Mouse (Mus musculus): ENCODE measurements around the gene Mphosph6. TPM values are rescaled to one million over a fixed set of nuclear protein-coding genes. Genes with fewer than 3 reads are reported as not detected.

The Mphosph6 gene
- polyA plus RNA-seq, 1 experiment from 2014 or later: 65.7 TPM

DNA sequence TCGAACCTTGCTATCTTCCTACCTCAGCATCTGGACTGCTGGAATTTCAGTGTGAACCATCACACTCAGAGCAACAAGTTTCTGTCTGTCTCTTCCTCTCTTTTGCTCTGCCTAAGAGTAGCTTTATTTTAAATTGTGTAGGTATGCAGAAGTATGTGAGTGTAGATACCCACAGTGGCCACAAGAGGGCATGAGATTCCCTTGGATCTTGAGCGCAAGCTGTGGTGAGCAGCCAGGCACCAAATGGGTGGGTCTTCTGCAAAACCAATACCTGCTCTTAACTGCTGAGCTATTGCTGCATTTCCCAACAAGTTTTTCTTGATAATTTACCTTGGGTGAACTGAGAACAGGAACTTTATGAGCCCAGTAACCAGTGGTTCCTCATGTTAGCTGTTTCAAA lies 29.6 kb downstream of the Mphosph6 start:
- Histone ChIP-seq H3K36me3 (ENCODE audit: insufficient read depth, low read length) (no peaks in the 10 kb centered on the region), H3K4me2 (replicated peaks; ENCODE audit: low read depth, low read length) (no peak overlapping the region), H3K27ac (ENCODE audit: low read length) (no peak overlapping the region), H3K4me1 (ENCODE audit: insufficient read depth, low read length) (no peaks in the 10 kb centered on the region), H3K4me3 (ENCODE audit: low read length) (no peak overlapping the region), H3K9ac (replicated peaks; ENCODE audit: low read length) (no peak overlapping the region), H3K9me3 (ENCODE audit: low read length) (no peaks in the 10 kb centered on the region), H3K27me3 (ENCODE audit: insufficient read depth, low read length) (no peaks in the 10 kb centered on the region)
- WGBS: 61% methylated on average over 2 of the region's 2 CpGs
- no peak for ATAC-seq (ENCODE audit: low FRiP score, low TSS enrichment)

DNA sequence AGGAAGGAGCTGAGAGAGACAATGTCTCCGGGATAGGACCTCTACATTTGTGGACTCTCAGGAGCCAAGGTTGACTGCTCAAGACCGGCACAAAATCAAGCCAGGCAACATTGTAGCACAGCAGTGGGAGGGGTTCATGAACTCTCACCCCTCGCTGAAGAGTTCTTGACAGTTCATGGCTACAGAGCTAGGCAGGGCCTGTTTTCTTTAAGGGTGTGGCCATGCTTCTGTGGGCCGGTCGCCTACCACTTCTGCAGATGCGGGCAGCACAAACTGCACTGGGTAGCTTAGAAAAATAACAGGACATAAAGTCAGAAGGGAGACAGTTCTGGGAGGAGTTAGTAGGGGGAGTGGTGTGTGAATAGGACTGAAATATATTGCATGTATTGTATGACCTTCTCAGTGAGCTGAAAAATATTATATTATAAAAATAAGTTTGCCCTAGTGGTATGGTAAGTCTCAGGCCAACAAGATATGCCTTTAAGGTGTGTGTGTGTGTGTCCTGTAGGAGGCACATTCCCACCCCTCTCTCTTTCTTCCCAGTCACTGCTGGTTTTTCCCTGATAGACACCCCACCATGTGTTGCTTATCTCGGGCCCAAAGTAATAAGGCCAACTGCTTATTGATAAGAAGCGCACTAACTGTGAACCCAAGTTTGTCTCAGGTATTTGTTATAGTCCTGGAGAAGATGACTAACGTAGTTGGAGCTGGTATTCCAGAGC lies 30.5 kb downstream of the Mphosph6 start:
- peak; percentile 42; the same call in 1 of the 2 replicates for ATAC-seq (ENCODE audit: low FRiP score, low TSS enrichment)
- no peak overlapping the region for H3K4me2 ChIP-seq (replicated peaks; ENCODE audit: low read depth, low read length)
- no peaks in the 10 kb centered on the region for H3K4me1 ChIP-seq (ENCODE audit: insufficient read depth, low read length)
- no peak overlapping the region for H3K27ac ChIP-seq (ENCODE audit: low read length)
- H3K9ac ChIP-seq (replicated peaks; ENCODE audit: low read length): no peak overlapping the region
- H3K36me3 ChIP-seq (ENCODE audit: insufficient read depth, low read length): no peaks in the 10 kb centered on the region
- H3K9me3 ChIP-seq (ENCODE audit: low read length): no peaks in the 10 kb centered on the region
- 63% methylated on average over 9 of the region's 9 CpGs for WGBS
- H3K27me3 ChIP-seq (ENCODE audit: insufficient read depth, low read length): no peaks in the 10 kb centered on the region
- no peak overlapping the region for H3K4me3 ChIP-seq (ENCODE audit: low read length)

GRCm38 (mm10) chr8:117768971-117769370 lies 32.8 kb downstream of the Mphosph6 start:
- Histone ChIP-seq H3K4me1 (ENCODE audit: insufficient read depth, low read length) (no peaks in the 10 kb centered on the region), H3K4me2 (replicated peaks; ENCODE audit: low read depth, low read length) (no peak overlapping the region), H3K27ac (ENCODE audit: low read length) (no peak overlapping the region), H3K4me3 (ENCODE audit: low read length) (no peak overlapping the region), H3K27me3 (ENCODE audit: insufficient read depth, low read length) (no peaks in the 10 kb centered on the region), H3K36me3 (ENCODE audit: insufficient read depth, low read length) (no peaks in the 10 kb centered on the region), H3K9me3 (ENCODE audit: low read length) (no peaks in the 10 kb centered on the region), H3K9ac (replicated peaks; ENCODE audit: low read length) (no peak overlapping the region)
- WGBS: 77% methylated on average over 7 of the region's 7 CpGs
- ATAC-seq (ENCODE audit: low FRiP score, low TSS enrichment): no peak

DNA sequence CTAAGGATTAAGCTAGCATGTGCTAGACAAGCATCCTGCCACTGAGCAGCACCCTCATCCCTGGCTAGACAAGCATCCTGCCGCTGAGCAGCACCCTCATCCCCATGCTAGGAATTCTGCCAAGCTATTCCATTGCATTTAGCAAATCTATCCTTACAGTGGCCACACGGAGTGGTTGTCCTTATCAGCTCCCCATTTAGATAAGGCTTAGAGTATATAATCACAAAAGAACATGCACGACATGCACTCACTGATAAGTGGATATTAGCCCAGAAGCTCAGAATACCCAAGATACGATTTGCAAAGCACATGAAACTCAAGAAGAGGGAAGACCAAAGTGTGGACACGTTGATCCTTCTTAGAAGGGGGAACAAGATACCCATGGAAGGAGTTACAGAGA lies 35.8 kb downstream of the Mphosph6 start:
- no peak overlapping the region for H3K4me3 ChIP-seq (ENCODE audit: low read length)
- H3K4me2 ChIP-seq (replicated peaks; ENCODE audit: low read depth, low read length): no peak overlapping the region
- no peaks in the 10 kb centered on the region for H3K36me3 ChIP-seq (ENCODE audit: insufficient read depth, low read length)
- H3K9me3 ChIP-seq (ENCODE audit: low read length): no peaks in the 10 kb centered on the region
- no peak for ATAC-seq (ENCODE audit: low FRiP score, low TSS enrichment)
- no peak overlapping the region for H3K9ac ChIP-seq (replicated peaks; ENCODE audit: low read length)
- 73% methylated on average over 5 of the region's 5 CpGs for WGBS
- no peak overlapping the region for H3K27ac ChIP-seq (ENCODE audit: low read length)
- no peaks in the 10 kb centered on the region for H3K4me1 ChIP-seq (ENCODE audit: insufficient read depth, low read length)
- no peaks in the 10 kb centered on the region for H3K27me3 ChIP-seq (ENCODE audit: insufficient read depth, low read length)

DNA sequence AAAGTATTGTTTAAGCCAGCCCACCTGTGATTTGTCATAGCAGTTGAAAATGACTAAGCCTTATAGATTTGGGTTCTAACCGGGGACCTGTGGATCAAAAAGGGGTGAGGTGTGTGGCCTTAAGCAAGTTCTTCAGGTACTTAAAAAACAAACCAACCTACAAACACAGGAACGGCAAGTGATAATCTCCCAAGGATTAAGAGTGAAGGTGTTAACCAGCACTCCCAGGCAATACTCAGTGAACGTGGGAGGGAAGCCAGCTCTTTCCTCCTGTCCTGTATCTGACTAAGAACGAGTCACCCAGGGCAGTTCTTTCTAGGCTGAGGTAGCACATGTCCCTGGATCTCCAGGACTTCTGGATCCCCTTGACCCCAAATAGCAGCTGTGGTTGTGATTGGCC lies 37.1 kb downstream of the Mphosph6 start:
- H3K4me1 ChIP-seq (ENCODE audit: insufficient read depth, low read length): no peaks in the 10 kb centered on the region
- H3K9me3 ChIP-seq (ENCODE audit: low read length): no peaks in the 10 kb centered on the region
- no peak overlapping the region for H3K27ac ChIP-seq (ENCODE audit: low read length)
- H3K9ac ChIP-seq (replicated peaks; ENCODE audit: low read length): no peak overlapping the region
- ATAC-seq (ENCODE audit: low FRiP score, low TSS enrichment): no peak
- H3K27me3 ChIP-seq (ENCODE audit: insufficient read depth, low read length): no peaks in the 10 kb centered on the region
- WGBS: 60% methylated on average over 4 of the region's 4 CpGs
- H3K4me2 ChIP-seq (replicated peaks; ENCODE audit: low read depth, low read length): no peak overlapping the region
- H3K36me3 ChIP-seq (ENCODE audit: insufficient read depth, low read length): no peaks in the 10 kb centered on the region
- H3K4me3 ChIP-seq (ENCODE audit: low read length): no peak overlapping the region

- Histone ChIP-seq H3K9ac (replicated peaks; ENCODE audit: low read length) (no peak overlapping the region), H3K4me2 (replicated peaks; ENCODE audit: low read depth, low read length) (no peak overlapping the region), H3K36me3 (ENCODE audit: insufficient read depth, low read length) (no peaks in the 10 kb centered on the region), H3K9me3 (ENCODE audit: low read length) (no peaks in the 10 kb centered on the region), H3K27me3 (ENCODE audit: insufficient read depth, low read length) (no peaks in the 10 kb centered on the region), H3K27ac (ENCODE audit: low read length) (no peak overlapping the region), H3K4me1 (ENCODE audit: insufficient read depth, low read length) (no peaks in the 10 kb centered on the region), H3K4me3 (ENCODE audit: low read length) (no peak overlapping the region)
- no peak for ATAC-seq (ENCODE audit: low FRiP score, low TSS enrichment)
- WGBS: 91% methylated on average over 6 of the region's 6 CpGs
Measured at GRCm38 (mm10) chr8:117762776-117763175, 39.0 kb downstream of the Mphosph6 start.

- Histone ChIP-seq H3K9ac (replicated peaks; ENCODE audit: low read length) (no peak overlapping the region), H3K27me3 (ENCODE audit: insufficient read depth, low read length) (no peaks in the 10 kb centered on the region), H3K4me2 (replicated peaks; ENCODE audit: low read depth, low read length) (no peak overlapping the region), H3K4me1 (ENCODE audit: insufficient read depth, low read length) (no peaks in the 10 kb centered on the region), H3K4me3 (ENCODE audit: low read length) (no peak overlapping the region), H3K9me3 (ENCODE audit: low read length) (no peaks in the 10 kb centered on the region), H3K36me3 (ENCODE audit: insufficient read depth, low read length) (no peaks in the 10 kb centered on the region), H3K27ac (ENCODE audit: low read length) (no peak overlapping the region)
- ATAC-seq (ENCODE audit: low FRiP score, low TSS enrichment): no peak
- WGBS: 75% methylated on average over 11 of the region's 11 CpGs
Measured at GRCm38 (mm10) chr8:117757900-117758299, 43.8 kb downstream of the Mphosph6 start.

DNA sequence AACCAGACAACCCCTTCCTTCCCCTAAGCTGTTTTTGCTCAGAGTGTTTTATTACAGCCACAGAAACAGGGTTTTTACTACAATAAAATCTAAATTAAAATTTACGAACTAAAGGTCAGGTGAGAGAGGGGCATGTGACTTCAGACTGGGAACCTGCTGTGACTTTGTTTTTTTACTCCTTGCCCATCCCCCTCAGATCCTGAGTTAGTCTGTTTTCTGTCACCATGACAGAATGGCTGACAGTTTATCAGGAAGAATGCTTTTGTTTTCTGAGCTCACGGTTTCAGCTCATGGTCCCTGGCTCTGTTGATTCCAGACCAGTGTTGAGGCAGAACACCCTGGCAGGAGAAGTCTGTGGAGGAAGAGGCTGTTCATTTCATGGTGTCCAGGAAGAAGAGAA lies 52.3 kb downstream of the Mphosph6 start:
- Histone ChIP-seq H3K9ac (replicated peaks; ENCODE audit: low read length) (no peak overlapping the region), H3K27ac (ENCODE audit: low read length) (no peak overlapping the region), H3K27me3 (ENCODE audit: insufficient read depth, low read length) (no peaks in the 10 kb centered on the region), H3K9me3 (ENCODE audit: low read length) (no peaks in the 10 kb centered on the region), H3K4me2 (replicated peaks; ENCODE audit: low read depth, low read length) (no peak overlapping the region), H3K4me1 (ENCODE audit: insufficient read depth, low read length) (0 out of 2 replicates have a peak, but pooled peaks cover 2% of the 10 kb centered on the region), H3K36me3 (ENCODE audit: insufficient read depth, low read length) (no peaks in the 10 kb centered on the region), H3K4me3 (ENCODE audit: low read length) (no peak overlapping the region)
- WGBS: 51% methylated on average over 2 of the region's 2 CpGs
- ATAC-seq (ENCODE audit: low FRiP score, low TSS enrichment): no peak

GRCm38 (mm10) chr8:117747886-117748730 lies 53.6 kb downstream of the Mphosph6 start:
- ATAC-seq (ENCODE audit: low FRiP score, low TSS enrichment): peak; percentile 64
- no peak overlapping the region for H3K4me2 ChIP-seq (replicated peaks; ENCODE audit: low read depth, low read length)
- no peak overlapping the region for H3K4me3 ChIP-seq (ENCODE audit: low read length)
- 66% methylated on average over 9 of the region's 9 CpGs for WGBS
- no peaks in the 10 kb centered on the region for H3K27me3 ChIP-seq (ENCODE audit: insufficient read depth, low read length)
- no peaks in the 10 kb centered on the region for H3K9me3 ChIP-seq (ENCODE audit: low read length)
- H3K4me1 ChIP-seq (ENCODE audit: insufficient read depth, low read length): 0 out of 2 replicates have a peak, but pooled peaks cover 2% of the 10 kb centered on the region
- no peak overlapping the region for H3K9ac ChIP-seq (replicated peaks; ENCODE audit: low read length)
- H3K36me3 ChIP-seq (ENCODE audit: insufficient read depth, low read length): no peaks in the 10 kb centered on the region
- H3K27ac ChIP-seq (ENCODE audit: low read length): peak overlapping the region; percentile 71

DNA sequence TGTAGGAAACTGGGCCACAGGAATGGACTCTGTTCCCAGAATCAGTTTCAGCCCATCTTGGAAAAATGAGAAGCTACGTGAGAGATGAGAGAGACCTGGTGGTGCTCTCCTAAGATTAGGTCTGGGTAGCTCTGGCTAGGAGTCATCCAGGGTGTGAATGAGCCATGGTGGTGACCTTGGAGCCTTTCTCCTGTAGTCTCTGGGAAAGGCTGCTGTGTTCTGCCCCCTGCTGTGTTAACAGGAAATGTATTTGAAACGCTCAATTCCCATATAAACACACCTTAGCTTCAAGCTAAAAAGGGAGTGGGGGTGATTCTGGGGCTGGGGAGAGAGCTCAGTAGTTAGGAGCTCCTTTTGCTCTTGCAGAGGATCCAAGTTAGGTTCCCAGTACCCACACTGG lies 54.3 kb downstream of the Mphosph6 start:
- H3K27me3 ChIP-seq (ENCODE audit: insufficient read depth, low read length): no peaks in the 10 kb centered on the region
- H3K9ac ChIP-seq (replicated peaks; ENCODE audit: low read length): no peak overlapping the region
- no peak overlapping the region for H3K4me3 ChIP-seq (ENCODE audit: low read length)
- 0 out of 2 replicates have a peak, but pooled peaks cover 2% of the 10 kb centered on the region for H3K4me1 ChIP-seq (ENCODE audit: insufficient read depth, low read length)
- no peaks in the 10 kb centered on the region for H3K36me3 ChIP-seq (ENCODE audit: insufficient read depth, low read length)
- whole genome bisulfite sequencing: 46% methylated on average over 2 of the region's 2 CpGs
- no peak overlapping the region for H3K4me2 ChIP-seq (replicated peaks; ENCODE audit: low read depth, low read length)
- ATAC-seq (ENCODE audit: low FRiP score, low TSS enrichment): no peak
- H3K9me3 ChIP-seq (ENCODE audit: low read length): no peaks in the 10 kb centered on the region
- H3K27ac ChIP-seq (ENCODE audit: low read length): peak overlapping the region; percentile 17; the same call in 1 of the 2 replicates
